Comparison of ENCODE assay signal across 8 mouse cellular contexts in genomic region chr1:191395871-191396433, GRCm38 (mm10). TPM values are rescaled to one million over a fixed set of nuclear protein-coding genes. Genes with fewer than 3 reads are reported as not detected.
DNase-seq lines count a peak whose midpoint lies in the region; ATAC-seq and TF ChIP-seq lines count a peak whose summit lies in the region.

No protein-coding gene starts in this region.

- ATAC-seq in intestine, embryonic 16.5 days = no peak
- ATAC-seq in liver, embryonic 11.5 days (replicated peaks; ENCODE audit: low FRiP score) = no peak

- H3K27ac ChIP-seq in intestine, embryonic 16.5 days (ENCODE audit: low read length) = peak overlapping the region; percentile 96
- peak overlapping the region; percentile 96 for H3K27ac ChIP-seq in liver, embryonic 11.5 days (ENCODE audit: low read depth, low read length)
- peak overlapping the region; percentile 96 for H3K27ac ChIP-seq in thymus, adult 2 months (ENCODE audit: control insufficient read depth, insufficient read depth, low read length)

- peak; percentile 43 for DNase-seq in layer of hippocampus, adult 11-12 months (ENCODE audit: low spot score)
- DNase-seq in layer of hippocampus, adult 9-10 months (ENCODE audit: low spot score) = no peak
- DNase-seq in c-Kit-positive CD71-positive TER-119-positive erythroid progenitor cells, embryonic 14.5 days (ENCODE audit: low spot score) = peak; percentile 33
- peak; percentile 58 for DNase-seq in gastrocnemius, postnatal 14 days
- peak; percentile 70 for DNase-seq in liver, embryonic 11.5 days (ENCODE audit: low spot score)
- peak; percentile 68 for DNase-seq in neural tube, embryonic 10.5 days (ENCODE audit: extremely low spot score, low spot score)
- DNase-seq in thymus, adult 2 months = peak; percentile 77

- H3K27me3 ChIP-seq in intestine, embryonic 16.5 days (replicated peaks; ENCODE audit: control insufficient read depth, insufficient read depth, low read length) = no peaks in the 10 kb centered on the region
- no peaks in the 10 kb centered on the region for H3K27me3 ChIP-seq in liver, embryonic 11.5 days (replicated peaks; ENCODE audit: control insufficient read depth, insufficient read depth, low read length)
- no peaks in the 10 kb centered on the region for H3K27me3 ChIP-seq in thymus, adult 2 months (ENCODE audit: control insufficient read depth, insufficient read depth, low read length)

- H3K4me3 ChIP-seq in intestine, embryonic 16.5 days (ENCODE audit: low read length) = peak overlapping the region; percentile 80
- peak overlapping the region; percentile 74 for H3K4me3 ChIP-seq in liver, embryonic 11.5 days (ENCODE audit: low read depth, low read length)
- H3K4me3 ChIP-seq in thymus, adult 2 months (ENCODE audit: control insufficient read depth, insufficient read depth, low read length) = peak overlapping the region; percentile 100

- TF ChIP-seq POLR2A in thymus, adult 2 months (IDR thresholded peaks at IDR 0.05; ENCODE audit: control insufficient read depth, extremely low read depth, insufficient read depth, low read length, poor library complexity) = 0 out of 2 replicates have a peak, but pooled peaks have one; percentile 13

- H3K36me3 ChIP-seq in intestine, embryonic 16.5 days (ENCODE audit: control insufficient read depth, insufficient read depth, low read length) = no peaks in the 10 kb centered on the region
- no peaks in the 10 kb centered on the region for H3K36me3 ChIP-seq in liver, embryonic 11.5 days (ENCODE audit: control insufficient read depth, insufficient read depth, low read length)
- H3K36me3 ChIP-seq in thymus, adult 2 months (ENCODE audit: control insufficient read depth, insufficient read depth, low read length) = no peaks in the 10 kb centered on the region

- intact Hi-C loops in gastrocnemius, postnatal 14 days (cut with DNase I; ENCODE audit: low total_unique reads) = loop anchor here (10.0 kb wide), 1 partner anchor 169 kb away; no protein-coding TSS in a partner anchor

- H3K4me1 ChIP-seq in intestine, embryonic 16.5 days (ENCODE audit: control insufficient read depth, insufficient read depth, low read length) = peaks cover 2% of the 10 kb centered on the region; the same call in 1 of the 2 replicates
- H3K4me1 ChIP-seq in liver, embryonic 11.5 days (replicated peaks; ENCODE audit: control insufficient read depth, insufficient read depth, low read length) = peaks cover 22% of the 10 kb centered on the region
- peaks cover 2% of the 10 kb centered on the region for H3K4me1 ChIP-seq in thymus, adult 2 months (replicated peaks; ENCODE audit: control insufficient read depth, insufficient read depth, low read length)

- no peak for TF ChIP-seq CTCF in thymus, adult 2 months (IDR thresholded peaks at IDR 0.05; ENCODE audit: borderline replicate concordance, control insufficient read depth, extremely low read depth, insufficient read depth, low read length, poor library complexity)

- peak overlapping the region; percentile 56 for H3K4me2 ChIP-seq in intestine, embryonic 16.5 days (ENCODE audit: low read depth, low read length)
- H3K4me2 ChIP-seq in liver, embryonic 11.5 days = peak overlapping the region; percentile 91

- no peaks in the 10 kb centered on the region for H3K9me3 ChIP-seq in intestine, embryonic 16.5 days (ENCODE audit: control insufficient read depth, low read length)
- no peaks in the 10 kb centered on the region for H3K9me3 ChIP-seq in liver, embryonic 11.5 days (ENCODE audit: control insufficient read depth, low read length)

- H3K9ac ChIP-seq in intestine, embryonic 16.5 days (ENCODE audit: low read depth, low read length) = peak overlapping the region; percentile 90
- H3K9ac ChIP-seq in liver, embryonic 11.5 days (ENCODE audit: low read depth, low read length) = peak overlapping the region; percentile 91

- under 1% methylated on average over 42 of the region's 43 CpGs for WGBS in intestine, embryonic 16.5 days
- WGBS in liver, embryonic 11.5 days = under 1% methylated on average over 42 of the region's 43 CpGs
- WGBS in thymus, adult 2 months = under 1% methylated on average over 43 of the region's 43 CpGs

RNA-seq across cellular contexts. Expression of gene Ppp2r5a, which starts 7.1 kb away (rescaled TPM):
- total RNA-seq in gastrocnemius, postnatal 14 days (2021) = 10 to 100 TPM; 63.0 to 67.2 TPM
- polyA plus RNA-seq in intestine, embryonic 16.5 days (2015; fragmentation: Nextera tagmentation; extraction: Ambion mirVana) = 11.3 and 11.8 TPM in 2 replicates
- polyA plus RNA-seq in liver, embryonic 11.5 days (2014; fragmentation: Nextera tagmentation; extraction: Ambion mirVana) = 32.4 and 39.9 TPM in 2 replicates
- polyA plus RNA-seq in thymus, adult 2 months (2012; rRNA removed) = 145 and 167 TPM in 2 replicates
